Mouse (Mus musculus): ENCODE results near the gene Dennd1a. TPM values are rescaled to one million over a fixed set of nuclear protein-coding genes. Genes with fewer than 3 reads are reported as not detected.

The Dennd1a gene
- polyA plus RNA-seq, 1 experiment, result 7.7 TPM

DNA sequence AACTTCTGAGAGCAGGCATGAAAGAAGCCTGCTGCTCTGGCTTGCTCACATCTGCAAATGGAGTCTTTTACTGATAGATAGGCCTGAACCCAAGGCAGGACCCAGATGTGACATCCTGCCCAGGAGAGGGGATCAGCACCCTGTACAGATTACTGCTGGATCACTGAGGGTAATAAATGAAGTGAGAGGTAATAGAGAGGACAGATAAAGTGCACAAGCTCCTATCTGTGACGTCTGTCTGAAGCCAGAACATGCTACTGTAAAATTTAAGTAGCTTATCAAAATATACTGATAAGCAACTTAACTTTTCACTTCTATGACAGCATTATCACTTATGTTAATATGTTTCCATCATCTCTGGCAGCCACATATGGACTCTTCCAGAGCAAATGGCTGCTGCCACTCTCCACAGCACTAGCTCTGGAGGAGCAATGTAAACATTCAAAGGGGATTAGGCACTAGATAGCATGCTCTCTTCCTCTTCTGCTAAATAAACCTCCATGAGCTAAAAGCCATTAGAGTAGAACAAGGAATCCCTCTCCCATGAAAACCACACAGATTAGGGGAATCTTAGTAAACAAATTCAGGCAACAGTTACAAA is 235.6 kb downstream of the Dennd1a start:
- H3K79me2 ChIP-seq (ENCODE audit: control insufficient read depth, insufficient read depth), result no peaks in the 10 kb centered on the region
- H3K79me3 ChIP-seq (ENCODE audit: low read depth), result no peaks in the 10 kb centered on the region
- H3K27me3 ChIP-seq (ENCODE audit: control insufficient read depth, insufficient read depth, insufficient read length), result no peaks in the 10 kb centered on the region
- TF ChIP-seq CEBPB (IDR thresholded peaks at IDR 0.05; ENCODE audit: low read depth), result no peak
- no peak for TF ChIP-seq FOSL1 (IDR thresholded peaks at IDR 0.05; ENCODE audit: insufficient read depth, low read length, poor library complexity, severe bottlenecking)
- no peak for TF ChIP-seq MYOD1 (IDR thresholded peaks at IDR 0.05; ENCODE audit: control insufficient read depth, insufficient read length, low read depth)
- no peak for TF ChIP-seq MAX (IDR thresholded peaks at IDR 0.05)
- no peak for TF ChIP-seq USF1 (IDR thresholded peaks at IDR 0.05; ENCODE audit: low read depth)
- no peak for TF ChIP-seq CTCF (IDR thresholded peaks at IDR 0.05; ENCODE audit: control insufficient read depth, insufficient read depth, insufficient read length)
- no peak for TF ChIP-seq MYOG (IDR thresholded peaks at IDR 0.05; ENCODE audit: control insufficient read depth, extremely low read depth, insufficient read length)
- H3K4me3 ChIP-seq (ENCODE audit: insufficient read depth, poor library complexity, severe bottlenecking), result no peak overlapping the region
- no peaks in the 10 kb centered on the region for H3K36me3 ChIP-seq (ENCODE audit: control insufficient read depth, insufficient read depth)
- H3ac ChIP-seq (ENCODE audit: control insufficient read depth, insufficient read length, low read depth), result no peak overlapping the region

GRCm38 (mm10) chr2:38048996-38049395 is 238.2 kb downstream of the Dennd1a start:
- no peak for TF ChIP-seq CEBPB (IDR thresholded peaks at IDR 0.05; ENCODE audit: low read depth)
- TF ChIP-seq MAX (IDR thresholded peaks at IDR 0.05), result no peak
- TF ChIP-seq MYOG (IDR thresholded peaks at IDR 0.05; ENCODE audit: control insufficient read depth, extremely low read depth, insufficient read length), result no peak
- TF ChIP-seq MYOD1 (IDR thresholded peaks at IDR 0.05; ENCODE audit: control insufficient read depth, insufficient read length, low read depth), result no peak
- no peak overlapping the region for H3K4me3 ChIP-seq (ENCODE audit: insufficient read depth, poor library complexity, severe bottlenecking)

DNA sequence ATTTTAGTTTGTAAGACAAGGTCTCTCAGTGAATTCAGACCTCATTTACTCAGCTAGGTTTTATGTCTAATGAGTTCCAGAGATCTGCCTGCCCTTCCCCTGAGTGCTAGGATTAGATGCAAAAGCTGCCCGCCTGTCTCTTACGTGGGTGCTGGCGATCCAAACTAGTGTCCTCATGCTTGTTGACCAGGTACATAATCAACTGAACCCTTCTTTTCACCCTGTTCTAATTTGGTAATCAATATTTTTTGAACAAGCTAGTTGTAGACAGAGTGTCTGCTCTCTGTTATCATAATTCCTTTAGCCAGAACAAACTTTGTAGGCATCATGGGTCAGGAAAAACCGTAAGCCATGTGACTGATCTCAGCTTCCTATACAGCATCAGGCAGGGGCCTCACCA is 241.9 kb downstream of the Dennd1a start:
- TF ChIP-seq MYOG (IDR thresholded peaks at IDR 0.05; ENCODE audit: control insufficient read depth, extremely low read depth, insufficient read length) (no peak), CTCF (IDR thresholded peaks at IDR 0.05; ENCODE audit: control insufficient read depth, insufficient read depth, insufficient read length) (no peak), CEBPB (IDR thresholded peaks at IDR 0.05; ENCODE audit: low read depth) (no peak), MAX (IDR thresholded peaks at IDR 0.05) (no peak), MYOD1 (IDR thresholded peaks at IDR 0.05; ENCODE audit: control insufficient read depth, insufficient read length, low read depth) (no peak), USF1 (IDR thresholded peaks at IDR 0.05; ENCODE audit: low read depth) (no peak)
- Histone ChIP-seq H3K27me3 (ENCODE audit: control insufficient read depth, insufficient read depth, insufficient read length) (no peaks in the 10 kb centered on the region), H3ac (ENCODE audit: control insufficient read depth, insufficient read length, low read depth) (no peak overlapping the region), H3K79me3 (ENCODE audit: low read depth) (no peaks in the 10 kb centered on the region), H3K36me3 (ENCODE audit: control insufficient read depth, insufficient read depth) (no peaks in the 10 kb centered on the region), H3K4me3 (ENCODE audit: insufficient read depth, poor library complexity, severe bottlenecking) (no peak overlapping the region), H3K79me2 (ENCODE audit: control insufficient read depth, insufficient read depth) (no peaks in the 10 kb centered on the region)

More at GRCm38 (mm10) chr2:38048996-38049395, 238.2 kb downstream of the Dennd1a start:
- no peak overlapping the region for H3ac ChIP-seq (ENCODE audit: control insufficient read depth, insufficient read length, low read depth)
- no peaks in the 10 kb centered on the region for H3K27me3 ChIP-seq (ENCODE audit: control insufficient read depth, insufficient read depth, insufficient read length)
- no peaks in the 10 kb centered on the region for H3K79me2 ChIP-seq (ENCODE audit: control insufficient read depth, insufficient read depth)
- H3K36me3 ChIP-seq (ENCODE audit: control insufficient read depth, insufficient read depth), result no peaks in the 10 kb centered on the region
- no peaks in the 10 kb centered on the region for H3K79me3 ChIP-seq (ENCODE audit: low read depth)

- Histone ChIP-seq H3K79me3 (ENCODE audit: low read depth) (no peaks in the 10 kb centered on the region), H3K36me3 (ENCODE audit: control insufficient read depth, insufficient read depth) (no peaks in the 10 kb centered on the region), H3K27me3 (ENCODE audit: control insufficient read depth, insufficient read depth, insufficient read length) (no peaks in the 10 kb centered on the region), H3K4me3 (ENCODE audit: insufficient read depth, poor library complexity, severe bottlenecking) (no peak overlapping the region), H3K79me2 (ENCODE audit: control insufficient read depth, insufficient read depth) (no peaks in the 10 kb centered on the region), H3ac (ENCODE audit: control insufficient read depth, insufficient read length, low read depth) (no peak overlapping the region)
- no peak for TF ChIP-seq FOSL1 (IDR thresholded peaks at IDR 0.05; ENCODE audit: insufficient read depth, low read length, poor library complexity, severe bottlenecking)
- no peak for TF ChIP-seq MYOD1 (IDR thresholded peaks at IDR 0.05; ENCODE audit: control insufficient read depth, insufficient read length, low read depth)
- TF ChIP-seq CTCF (IDR thresholded peaks at IDR 0.05; ENCODE audit: control insufficient read depth, insufficient read depth, insufficient read length), result no peak
- no peak for TF ChIP-seq MAX (IDR thresholded peaks at IDR 0.05)
- TF ChIP-seq CEBPB (IDR thresholded peaks at IDR 0.05; ENCODE audit: low read depth), result no peak
- no peak for TF ChIP-seq MYOG (IDR thresholded peaks at IDR 0.05; ENCODE audit: control insufficient read depth, extremely low read depth, insufficient read length)
- no peak for TF ChIP-seq USF1 (IDR thresholded peaks at IDR 0.05; ENCODE audit: low read depth)
Observed at GRCm38 (mm10) chr2:38040845-38041244, 246.3 kb downstream of the Dennd1a start.

GRCm38 (mm10) chr2:38039621-38040020 is 247.6 kb downstream of the Dennd1a start:
- Histone ChIP-seq H3K4me3 (ENCODE audit: insufficient read depth, poor library complexity, severe bottlenecking) (no peak overlapping the region), H3K36me3 (ENCODE audit: control insufficient read depth, insufficient read depth) (no peaks in the 10 kb centered on the region), H3K27me3 (ENCODE audit: control insufficient read depth, insufficient read depth, insufficient read length) (no peaks in the 10 kb centered on the region), H3K79me3 (ENCODE audit: low read depth) (no peaks in the 10 kb centered on the region), H3K79me2 (ENCODE audit: control insufficient read depth, insufficient read depth) (no peaks in the 10 kb centered on the region), H3ac (ENCODE audit: control insufficient read depth, insufficient read length, low read depth) (no peak overlapping the region)
- TF ChIP-seq MYOD1 (IDR thresholded peaks at IDR 0.05; ENCODE audit: control insufficient read depth, insufficient read length, low read depth), result no peak
- no peak for TF ChIP-seq CEBPB (IDR thresholded peaks at IDR 0.05; ENCODE audit: low read depth)
- no peak for TF ChIP-seq CTCF (IDR thresholded peaks at IDR 0.05; ENCODE audit: control insufficient read depth, insufficient read depth, insufficient read length)
- no peak for TF ChIP-seq USF1 (IDR thresholded peaks at IDR 0.05; ENCODE audit: low read depth)
- TF ChIP-seq MAX (IDR thresholded peaks at IDR 0.05), result no peak
- no peak for TF ChIP-seq MYOG (IDR thresholded peaks at IDR 0.05; ENCODE audit: control insufficient read depth, extremely low read depth, insufficient read length)
- no peak for TF ChIP-seq FOSL1 (IDR thresholded peaks at IDR 0.05; ENCODE audit: insufficient read depth, low read length, poor library complexity, severe bottlenecking)

DNA sequence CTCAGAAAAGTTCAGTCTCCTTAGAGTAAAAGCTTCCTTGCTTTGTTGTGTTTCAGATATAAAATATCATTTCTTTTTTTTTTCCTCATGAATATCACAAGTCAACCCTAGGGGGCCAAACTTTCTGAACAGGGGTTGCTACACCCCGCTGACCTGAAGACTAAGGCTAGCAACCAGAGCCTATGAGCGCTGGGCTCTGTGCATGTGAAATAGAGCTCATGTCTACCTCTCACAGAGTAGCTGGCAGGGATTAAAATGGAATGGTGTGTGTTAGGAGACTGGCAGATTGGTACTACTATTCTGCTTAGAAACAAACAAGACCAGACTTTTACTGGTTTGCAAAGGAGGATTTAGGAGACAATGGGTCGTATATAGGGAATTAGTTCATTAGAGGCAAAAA is 258.9 kb downstream of the Dennd1a start:
- Histone ChIP-seq H3K27me3 (ENCODE audit: control insufficient read depth, insufficient read depth, insufficient read length) (no peaks in the 10 kb centered on the region), H3K79me2 (ENCODE audit: control insufficient read depth, insufficient read depth) (no peaks in the 10 kb centered on the region), H3K4me3 (ENCODE audit: insufficient read depth, poor library complexity, severe bottlenecking) (no peak overlapping the region), H3K36me3 (ENCODE audit: control insufficient read depth, insufficient read depth) (no peaks in the 10 kb centered on the region), H3ac (ENCODE audit: control insufficient read depth, insufficient read length, low read depth) (no peak overlapping the region), H3K79me3 (ENCODE audit: low read depth) (no peaks in the 10 kb centered on the region)
- TF ChIP-seq MAX (IDR thresholded peaks at IDR 0.05), result no peak
- TF ChIP-seq FOSL1 (IDR thresholded peaks at IDR 0.05; ENCODE audit: insufficient read depth, low read length, poor library complexity, severe bottlenecking), result no peak
- no peak for TF ChIP-seq MYOD1 (IDR thresholded peaks at IDR 0.05; ENCODE audit: control insufficient read depth, insufficient read length, low read depth)
- no peak for TF ChIP-seq CEBPB (IDR thresholded peaks at IDR 0.05; ENCODE audit: low read depth)
- no peak for TF ChIP-seq MYOG (IDR thresholded peaks at IDR 0.05; ENCODE audit: control insufficient read depth, extremely low read depth, insufficient read length)
- no peak for TF ChIP-seq USF1 (IDR thresholded peaks at IDR 0.05; ENCODE audit: low read depth)
- no peak for TF ChIP-seq CTCF (IDR thresholded peaks at IDR 0.05; ENCODE audit: control insufficient read depth, insufficient read depth, insufficient read length)

Data from C2C12 (cell line).